Mouse (Mus musculus): ENCODE data around the gene Trpm8. TPM values are rescaled to one million over a fixed set of nuclear protein-coding genes. Genes with fewer than 3 reads are reported as not detected.
A peak's percentile ranks its signal among the peaks of the same experiment; 100 is the strongest.

Gene Trpm8
- total RNA-seq, 4 experiments from 2014 or later = not detected

- DNase-seq = no peak
These were observed 80.7 kb downstream of the Trpm8 start for GRCm38 (mm10) chr1:88358102-88358654.

- DNase-seq = no peak
These were observed 83.6 kb downstream of the Trpm8 start for GRCm38 (mm10) chr1:88361085-88361484.

- no peak for DNase-seq
These were observed 89.6 kb downstream of the Trpm8 start for GRCm38 (mm10) chr1:88366881-88367644.

- DNase-seq = no peak
These were observed 101.0 kb downstream of the Trpm8 start for GRCm38 (mm10) chr1:88378446-88378845.

- DNase-seq = no peak
These were observed 114.2 kb downstream of the Trpm8 start for GRCm38 (mm10) chr1:88391632-88392031.

- no peak for DNase-seq
These were observed 115.9 kb downstream of the Trpm8 start for GRCm38 (mm10) chr1:88393321-88393720.

GRCm38 (mm10) chr1:88403378-88403777, 125.9 kb downstream of the Trpm8 start:
- DNase-seq = no peak

- DNase-seq = no peak
These were observed 128.8 kb downstream of the Trpm8 start for GRCm38 (mm10) chr1:88406078-88406806.

- DNase-seq = no peak
These were observed 129.3 kb downstream of the Trpm8 start, which contains the start of gene Spp2 for GRCm38 (mm10) chr1:88406807-88407198. Gene Spp2, plus strand, starts transcription at chr1:88406961.

- DNase-seq = no peak
These were observed 130.9 kb downstream of the Trpm8 start for GRCm38 (mm10) chr1:88408340-88408739.

GRCm38 (mm10) chr1:88412013-88412412, 134.6 kb downstream of the Trpm8 start:
- no peak for DNase-seq

GRCm38 (mm10) chr1:88418943-88419342, 141.5 kb downstream of the Trpm8 start:
- DNase-seq = no peak

GRCm38 (mm10) chr1:88422045-88422444, 144.6 kb downstream of the Trpm8 start:
- no peak for DNase-seq

- no peak for DNase-seq
These were observed 145.5 kb downstream of the Trpm8 start for GRCm38 (mm10) chr1:88422846-88423395.

- peak; percentile 46 for DNase-seq
These were observed 147.3 kb downstream of the Trpm8 start for GRCm38 (mm10) chr1:88424602-88425252.

- no peak for DNase-seq
These were observed 150.7 kb downstream of the Trpm8 start for GRCm38 (mm10) chr1:88427987-88428741.

GRCm38 (mm10) chr1:88429413-88429812, 152.0 kb downstream of the Trpm8 start:
- DNase-seq = no peak

- DNase-seq = no peak
These were observed 153.8 kb downstream of the Trpm8 start for GRCm38 (mm10) chr1:88431262-88431661.

- DNase-seq = no peak
These were observed 155.1 kb downstream of the Trpm8 start for GRCm38 (mm10) chr1:88432601-88433000.

GRCm38 (mm10) chr1:88433096-88433883, 155.8 kb downstream of the Trpm8 start:
- DNase-seq = no peak

GRCm38 (mm10) chr1:88434057-88434456, 156.6 kb downstream of the Trpm8 start:
- no peak for DNase-seq

Data from adrenal gland, adult 8-10 months (tissue).